Mouse (Mus musculus): ENCODE measurements around the gene Olfr850. TPM values are rescaled to one million over a fixed set of nuclear protein-coding genes. Genes with fewer than 3 reads are reported as not detected.

Olfr850 gene
- not detected in 2 replicates for polyA plus RNA-seq (2014; fragmentation: Nextera tagmentation; extraction: Ambion mirVana)

DNA sequence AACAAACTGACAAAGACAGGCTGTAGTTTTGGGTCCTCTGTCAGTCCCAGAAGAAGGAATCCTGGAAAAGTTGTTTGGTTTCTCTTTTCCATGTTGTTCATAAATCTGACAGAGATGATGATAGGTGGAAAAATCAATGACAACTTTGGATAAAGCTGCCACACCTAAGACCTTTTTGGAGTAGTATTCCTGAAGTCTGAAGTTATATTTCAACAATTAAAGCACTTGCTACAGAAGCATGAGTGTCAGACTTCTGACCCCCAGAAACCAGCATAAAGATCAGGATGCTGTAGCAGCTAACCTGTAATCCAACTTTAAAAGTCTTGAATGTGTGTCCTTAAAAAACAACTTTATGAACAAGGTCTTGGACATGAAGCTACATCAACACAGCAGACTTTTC lies at the start of gene Olfr850:
Gene Olfr850 (minus strand): TSS at position 101 of the 400 bp plus-strand sequence.
- Histone ChIP-seq H3K9ac (no peak within 1 kb of the TSS), H3K4me2 (replicated peaks) (no peak within 1 kb of the TSS), H3K27ac (no peak within 1 kb of the TSS), H3K9me3 (ENCODE audit: control insufficient read depth, low read length) (0 out of 2 replicates have a peak, but pooled peaks cover 6% of the 10 kb centered on the region), H3K4me3 (replicated peaks; ENCODE audit: low read length) (no peak within 1 kb of the TSS), H3K36me3 (replicated peaks; ENCODE audit: control insufficient read depth, insufficient read depth) (no peaks in the 10 kb centered on the region), H3K4me1 (replicated peaks; ENCODE audit: control insufficient read depth, insufficient read depth, low read length) (no peaks in the 10 kb centered on the region), H3K27me3 (ENCODE audit: control insufficient read depth, insufficient read depth, low read length) (no peaks in the 10 kb centered on the region)
- ATAC-seq (ENCODE audit: low FRiP score) (no peak), DNase-seq (ENCODE audit: low spot score) (no peak)

DNA sequence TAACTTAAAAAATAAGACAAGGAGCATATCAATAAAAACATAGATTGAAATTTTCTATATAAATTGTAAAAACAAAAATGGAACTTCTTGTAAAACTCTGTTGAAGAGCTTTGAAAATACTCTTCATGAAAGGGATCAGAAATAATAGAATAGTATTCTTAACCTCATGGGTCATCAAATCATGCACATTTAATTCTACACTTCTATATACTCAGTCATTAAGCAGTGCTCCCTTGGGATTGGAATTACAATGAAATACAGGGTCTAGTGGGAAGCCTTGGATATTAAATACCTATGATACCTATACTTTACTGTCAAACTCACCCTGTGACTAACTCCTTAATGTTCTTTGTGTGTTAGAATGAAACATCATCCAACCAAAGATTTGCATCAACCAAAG lies 14.9 kb upstream of the Olfr850 start, which contains the start of gene Olfr851:
Gene Olfr851 (plus strand): TSS at position 301 of the 400 bp plus-strand sequence.
- H3K9ac ChIP-seq = no peak within 1 kb of the TSS

DNA sequence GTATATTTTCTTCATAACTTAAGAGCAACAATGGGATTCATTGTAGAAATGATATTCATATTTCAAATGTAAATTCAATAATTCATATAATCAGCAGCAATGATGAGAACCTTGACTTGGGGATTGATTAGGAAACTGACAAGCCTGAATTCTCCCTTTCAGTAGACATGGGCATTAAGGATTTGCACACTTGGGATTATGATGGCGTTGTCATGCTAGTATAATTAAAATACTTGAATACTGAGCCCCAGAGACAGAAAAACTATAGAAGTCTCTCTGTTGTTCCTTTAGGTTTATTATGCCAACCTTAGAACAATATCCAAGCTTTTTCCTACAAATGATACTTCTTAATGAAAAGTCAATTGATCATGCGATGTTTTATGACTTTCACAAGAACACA lies 38.1 kb downstream of the Olfr850 start, which contains the start of gene Olfr849:
Gene Olfr849 (plus strand): TSS at position 301 of the 400 bp plus-strand sequence.
- Histone ChIP-seq H3K36me3 (replicated peaks; ENCODE audit: control insufficient read depth, insufficient read depth) (no peaks in the 10 kb centered on the region), H3K9ac (no peak within 1 kb of the TSS), H3K4me3 (replicated peaks; ENCODE audit: low read length) (no peak within 1 kb of the TSS), H3K9me3 (ENCODE audit: control insufficient read depth, low read length) (peaks cover 37% of the 10 kb centered on the region), H3K27ac (no peak within 1 kb of the TSS), H3K27me3 (ENCODE audit: control insufficient read depth, insufficient read depth, low read length) (no peaks in the 10 kb centered on the region), H3K4me1 (replicated peaks; ENCODE audit: control insufficient read depth, insufficient read depth, low read length) (no peaks in the 10 kb centered on the region), H3K4me2 (replicated peaks) (no peak within 1 kb of the TSS)
- DNase-seq (ENCODE audit: low spot score) (no peak), ATAC-seq (ENCODE audit: low FRiP score) (no peak)
- 81% methylated on average over 2 of the region's 2 CpGs for WGBS

More for the DNA sequence above, 14.9 kb upstream of the Olfr850 start, which contains the start of gene Olfr851:
- Histone ChIP-seq H3K9me3 (ENCODE audit: control insufficient read depth, low read length) (peaks cover 15% of the 10 kb centered on the region; the same call in 1 of the 2 replicates), H3K4me3 (replicated peaks; ENCODE audit: low read length) (no peak within 1 kb of the TSS), H3K4me1 (replicated peaks; ENCODE audit: control insufficient read depth, insufficient read depth, low read length) (no peaks in the 10 kb centered on the region), H3K27ac (no peak within 1 kb of the TSS), H3K4me2 (replicated peaks) (no peak within 1 kb of the TSS), H3K36me3 (replicated peaks; ENCODE audit: control insufficient read depth, insufficient read depth) (no peaks in the 10 kb centered on the region), H3K27me3 (ENCODE audit: control insufficient read depth, insufficient read depth, low read length) (no peaks in the 10 kb centered on the region)
- no peak for DNase-seq (ENCODE audit: low spot score)
- ATAC-seq (ENCODE audit: low FRiP score) = no peak

Other genes starting within 250 kb of the Olfr850 start
- not detected in 2 replicates for gene Olfr843, start 226.3 kb downstream of the Olfr850 start, polyA plus RNA-seq (2014; fragmentation: Nextera tagmentation; extraction: Ambion mirVana)
- not detected in 2 replicates for gene Olfr844, start 161.9 kb downstream of the Olfr850 start, polyA plus RNA-seq (2014; fragmentation: Nextera tagmentation; extraction: Ambion mirVana)
- not detected in 2 replicates for gene Olfr845, start 141.8 kb downstream of the Olfr850 start, polyA plus RNA-seq (2014; fragmentation: Nextera tagmentation; extraction: Ambion mirVana)
- not detected in 2 replicates for gene Olfr846, start 114.2 kb downstream of the Olfr850 start, polyA plus RNA-seq (2014; fragmentation: Nextera tagmentation; extraction: Ambion mirVana)
- not detected in 2 replicates for gene Olfr847, start 99.6 kb downstream of the Olfr850 start, polyA plus RNA-seq (2014; fragmentation: Nextera tagmentation; extraction: Ambion mirVana)
- gene Olfr849, start 38.0 kb downstream of the Olfr850 start, polyA plus RNA-seq (2014; fragmentation: Nextera tagmentation; extraction: Ambion mirVana) = not detected in 2 replicates
- not detected in 2 replicates for gene Olfr851, start 15.0 kb upstream of the Olfr850 start, polyA plus RNA-seq (2014; fragmentation: Nextera tagmentation; extraction: Ambion mirVana)
- gene Olfr853, start 62.8 kb upstream of the Olfr850 start, polyA plus RNA-seq (2014; fragmentation: Nextera tagmentation; extraction: Ambion mirVana) = not detected in 2 replicates
- gene Olfr854, start 89.1 kb upstream of the Olfr850 start, polyA plus RNA-seq (2014; fragmentation: Nextera tagmentation; extraction: Ambion mirVana) = not detected in 2 replicates
- not detected in 2 replicates for gene Olfr855, start 104.4 kb upstream of the Olfr850 start, polyA plus RNA-seq (2014; fragmentation: Nextera tagmentation; extraction: Ambion mirVana)
- gene Zfp317, start 143.9 kb upstream of the Olfr850 start, polyA plus RNA-seq (2014; fragmentation: Nextera tagmentation; extraction: Ambion mirVana) = 34.3 and 34.8 TPM in 2 replicates
- gene Olfr857, start 231.2 kb upstream of the Olfr850 start, polyA plus RNA-seq (2014; fragmentation: Nextera tagmentation; extraction: Ambion mirVana) = not detected in 2 replicates

Measured in hindbrain, embryonic 14.5 days (tissue).